Mouse (Mus musculus): ENCODE results near the gene Cbln3. TPM values are rescaled to one million over a fixed set of nuclear protein-coding genes. Genes with fewer than 3 reads are reported as not detected.

Cbln3 gene
- total and polyA plus RNA-seq, 2 experiments from 2014 or later: 0.43 to 0.66 TPM

- peak; percentile 44 for TF ChIP-seq CTCF (IDR thresholded peaks at IDR 0.05)
- ATAC-seq (ENCODE audit: low FRiP score) (no peak), DNase-seq (ENCODE audit: low spot score) (no peak)
- Histone ChIP-seq H3K9me3 (ENCODE audit: low read length) (no peaks in the 10 kb centered on the region), H3K4me2 (ENCODE audit: low read depth, low read length, poor library complexity, severe bottlenecking) (no peak overlapping the region), H3K27me3 (ENCODE audit: insufficient read depth, low read length) (no peaks in the 10 kb centered on the region), H3K4me3 (ENCODE audit: low read depth, low read length) (no peak overlapping the region), H3K4me1 (ENCODE audit: insufficient read depth, low read length) (no peaks in the 10 kb centered on the region), H3K36me3 (ENCODE audit: insufficient read depth, low read length) (no peaks in the 10 kb centered on the region), H3K9ac (replicated peaks; ENCODE audit: low read length, poor library complexity, severe bottlenecking) (no peak overlapping the region), H3K27ac (ENCODE audit: low read depth, low read length) (no peak overlapping the region)
- WGBS: 91% methylated on average over 4 of the region's 4 CpGs
These were observed 45.5 kb downstream of the Cbln3 start for GRCm38 (mm10) chr14:55838740-55839139.

- Histone ChIP-seq H3K9me3 (ENCODE audit: low read length) (no peaks in the 10 kb centered on the region), H3K9ac (replicated peaks; ENCODE audit: low read length, poor library complexity, severe bottlenecking) (no peak overlapping the region), H3K27ac (ENCODE audit: low read depth, low read length) (no peak overlapping the region), H3K4me2 (ENCODE audit: low read depth, low read length, poor library complexity, severe bottlenecking) (no peak overlapping the region), H3K27me3 (ENCODE audit: insufficient read depth, low read length) (no peaks in the 10 kb centered on the region), H3K4me3 (ENCODE audit: low read depth, low read length) (no peak overlapping the region), H3K36me3 (ENCODE audit: insufficient read depth, low read length) (no peaks in the 10 kb centered on the region), H3K4me1 (ENCODE audit: insufficient read depth, low read length) (no peaks in the 10 kb centered on the region)
- WGBS: 90% methylated on average over 5 of the region's 5 CpGs
- no peak for TF ChIP-seq CTCF (IDR thresholded peaks at IDR 0.05)
- ATAC-seq (ENCODE audit: low FRiP score): no peak
- no peak for DNase-seq (ENCODE audit: low spot score)
These were observed 45.9 kb downstream of the Cbln3 start for GRCm38 (mm10) chr14:55838312-55838711.

- Histone ChIP-seq H3K4me1 (ENCODE audit: insufficient read depth, low read length) (no peaks in the 10 kb centered on the region), H3K27ac (ENCODE audit: low read depth, low read length) (no peak overlapping the region), H3K9me3 (ENCODE audit: low read length) (no peaks in the 10 kb centered on the region), H3K27me3 (ENCODE audit: insufficient read depth, low read length) (no peaks in the 10 kb centered on the region), H3K9ac (replicated peaks; ENCODE audit: low read length, poor library complexity, severe bottlenecking) (no peak overlapping the region), H3K4me3 (ENCODE audit: low read depth, low read length) (no peak overlapping the region), H3K36me3 (ENCODE audit: insufficient read depth, low read length) (no peaks in the 10 kb centered on the region), H3K4me2 (ENCODE audit: low read depth, low read length, poor library complexity, severe bottlenecking) (no peak overlapping the region)
- DNase-seq (ENCODE audit: low spot score): no peak
- 69% methylated on average over 5 of the region's 5 CpGs for whole genome bisulfite sequencing
- no peak for TF ChIP-seq CTCF (IDR thresholded peaks at IDR 0.05)
- no peak for ATAC-seq (ENCODE audit: low FRiP score)
These were observed 49.2 kb downstream of the Cbln3 start for GRCm38 (mm10) chr14:55834808-55835533.

DNA sequence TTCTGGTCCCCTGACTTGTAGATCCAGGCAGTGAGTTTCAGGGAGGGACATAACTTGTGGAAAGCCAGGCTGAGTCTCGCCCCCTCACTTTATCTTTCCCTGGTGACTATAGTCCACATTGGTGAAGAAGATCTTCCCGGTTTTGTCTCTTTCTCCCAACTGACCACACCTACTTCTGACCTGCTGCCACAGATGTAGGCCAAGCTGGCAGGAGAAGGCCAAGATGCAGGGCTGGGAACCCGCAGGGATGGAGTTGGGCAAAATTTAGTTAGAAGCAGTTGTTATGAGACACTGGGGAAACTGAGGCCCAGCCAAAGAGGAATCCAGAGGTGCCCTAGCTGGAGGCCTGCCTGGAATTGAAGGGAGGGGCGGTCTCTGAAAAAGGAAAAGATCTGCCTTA lies 51.1 kb downstream of the Cbln3 start:
- Histone ChIP-seq H3K4me1 (ENCODE audit: insufficient read depth, low read length) (no peaks in the 10 kb centered on the region), H3K4me2 (ENCODE audit: low read depth, low read length, poor library complexity, severe bottlenecking) (no peak overlapping the region), H3K9me3 (ENCODE audit: low read length) (no peaks in the 10 kb centered on the region), H3K27me3 (ENCODE audit: insufficient read depth, low read length) (no peaks in the 10 kb centered on the region), H3K9ac (replicated peaks; ENCODE audit: low read length, poor library complexity, severe bottlenecking) (no peak overlapping the region), H3K4me3 (ENCODE audit: low read depth, low read length) (no peak overlapping the region), H3K27ac (ENCODE audit: low read depth, low read length) (no peak overlapping the region), H3K36me3 (ENCODE audit: insufficient read depth, low read length) (no peaks in the 10 kb centered on the region)
- no peak for DNase-seq (ENCODE audit: low spot score)
- 88% methylated on average over 4 of the region's 4 CpGs for WGBS
- TF ChIP-seq CTCF (IDR thresholded peaks at IDR 0.05): no peak
- ATAC-seq (ENCODE audit: low FRiP score): no peak

GRCm38 (mm10) chr14:55830331-55830730 lies 53.9 kb downstream of the Cbln3 start:
- WGBS: 87% methylated on average over 4 of the region's 4 CpGs
- ATAC-seq (ENCODE audit: low FRiP score): no peak
- DNase-seq (ENCODE audit: low spot score): no peak
- H3K4me1 ChIP-seq (ENCODE audit: insufficient read depth, low read length): peaks cover 8% of the 10 kb centered on the region; the same call in 1 of the 2 replicates
- H3K4me2 ChIP-seq (ENCODE audit: low read depth, low read length, poor library complexity, severe bottlenecking): no peak overlapping the region
- H3K9ac ChIP-seq (replicated peaks; ENCODE audit: low read length, poor library complexity, severe bottlenecking): no peak overlapping the region
- H3K27ac ChIP-seq (ENCODE audit: low read depth, low read length): no peak overlapping the region
- H3K36me3 ChIP-seq (ENCODE audit: insufficient read depth, low read length): no peaks in the 10 kb centered on the region
- no peaks in the 10 kb centered on the region for H3K9me3 ChIP-seq (ENCODE audit: low read length)
- no peak for TF ChIP-seq CTCF (IDR thresholded peaks at IDR 0.05)
- peaks cover 6% of the 10 kb centered on the region; the same call in 1 of the 2 replicates for H3K27me3 ChIP-seq (ENCODE audit: insufficient read depth, low read length)
- H3K4me3 ChIP-seq (ENCODE audit: low read depth, low read length): no peak overlapping the region

- Histone ChIP-seq H3K9ac (replicated peaks; ENCODE audit: low read length, poor library complexity, severe bottlenecking) (no peak overlapping the region), H3K4me3 (ENCODE audit: low read depth, low read length) (no peak overlapping the region), H3K9me3 (ENCODE audit: low read length) (no peaks in the 10 kb centered on the region), H3K4me1 (ENCODE audit: insufficient read depth, low read length) (peaks cover 13% of the 10 kb centered on the region; the same call in 1 of the 2 replicates), H3K27ac (ENCODE audit: low read depth, low read length) (no peak overlapping the region), H3K27me3 (ENCODE audit: insufficient read depth, low read length) (peaks cover 8% of the 10 kb centered on the region; the same call in 1 of the 2 replicates), H3K4me2 (ENCODE audit: low read depth, low read length, poor library complexity, severe bottlenecking) (no peak overlapping the region), H3K36me3 (ENCODE audit: insufficient read depth, low read length) (no peaks in the 10 kb centered on the region)
- DNase-seq (ENCODE audit: low spot score) (no peak), ATAC-seq (ENCODE audit: low FRiP score) (no peak)
- WGBS: 95% methylated on average over 16 of the region's 16 CpGs
- no peak for TF ChIP-seq CTCF (IDR thresholded peaks at IDR 0.05)
These were observed 54.3 kb downstream of the Cbln3 start for GRCm38 (mm10) chr14:55829854-55830253.

Other genes starting within 250 kb of the Cbln3 start
Only the 30 nearest of the 31 such genes appear.
- 6.3 and 6.7 TPM in 2 replicates for gene Gm49378, start 246.5 kb downstream of the Cbln3 start, total RNA-seq (2014; rRNA removed)
- 2.3 and 2.8 TPM in 2 replicates for gene Gm49378, start 246.5 kb downstream of the Cbln3 start, polyA plus RNA-seq (2015; fragmentation: Nextera tagmentation; extraction: Ambion mirVana)
- gene Tm9sf1, start 240.6 kb downstream of the Cbln3 start, total RNA-seq (2014; rRNA removed): 47.7 and 60.3 TPM in 2 replicates
- gene Tm9sf1, start 240.6 kb downstream of the Cbln3 start, polyA plus RNA-seq (2015; fragmentation: Nextera tagmentation; extraction: Ambion mirVana): 48.2 and 54.3 TPM in 2 replicates
- 0.14 and 0.16 TPM in 2 replicates for gene Tssk4, start 234.2 kb downstream of the Cbln3 start, total RNA-seq (2014; rRNA removed)
- gene Tssk4, start 234.2 kb downstream of the Cbln3 start, polyA plus RNA-seq (2015; fragmentation: Nextera tagmentation; extraction: Ambion mirVana): 0.28 and 0.36 TPM in 2 replicates
- gene Mdp1, start 223.9 kb downstream of the Cbln3 start, total RNA-seq (2014; rRNA removed): 46.7 and 53.7 TPM in 2 replicates
- gene Mdp1, start 223.9 kb downstream of the Cbln3 start, polyA plus RNA-seq (2015; fragmentation: Nextera tagmentation; extraction: Ambion mirVana): 77.9 and 82.2 TPM in 2 replicates
- gene Gmpr2, start 212.5 kb downstream of the Cbln3 start, total RNA-seq (2014; rRNA removed): 19.9 and 24.4 TPM in 2 replicates
- gene Gmpr2, start 212.5 kb downstream of the Cbln3 start, polyA plus RNA-seq (2015; fragmentation: Nextera tagmentation; extraction: Ambion mirVana): 35.5 and 36.7 TPM in 2 replicates
- gene Nedd8, start 212.3 kb downstream of the Cbln3 start, total RNA-seq (2014; rRNA removed): 129 and 133 TPM in 2 replicates
- 569 and 590 TPM in 2 replicates for gene Nedd8, start 212.3 kb downstream of the Cbln3 start, polyA plus RNA-seq (2015; fragmentation: Nextera tagmentation; extraction: Ambion mirVana)
- gene Tinf2, start 202.6 kb downstream of the Cbln3 start, total RNA-seq (2014; rRNA removed): 14.6 and 15.7 TPM in 2 replicates
- gene Tinf2, start 202.6 kb downstream of the Cbln3 start, polyA plus RNA-seq (2015; fragmentation: Nextera tagmentation; extraction: Ambion mirVana): 19.9 and 23.6 TPM in 2 replicates
- gene Tgm1, start 170.5 kb downstream of the Cbln3 start, total RNA-seq (2014; rRNA removed): 0.16 and 0.38 TPM in 2 replicates
- 0.14 and 0.18 TPM in 2 replicates for gene Tgm1, start 170.5 kb downstream of the Cbln3 start, polyA plus RNA-seq (2015; fragmentation: Nextera tagmentation; extraction: Ambion mirVana)
- 75.1 and 94.5 TPM in 2 replicates for gene Rabggta, start 162.1 kb downstream of the Cbln3 start, total RNA-seq (2014; rRNA removed)
- 61.9 and 62.6 TPM in 2 replicates for gene Rabggta, start 162.1 kb downstream of the Cbln3 start, polyA plus RNA-seq (2015; fragmentation: Nextera tagmentation; extraction: Ambion mirVana)
- gene Dhrs1, start 138.7 kb downstream of the Cbln3 start, total RNA-seq (2014; rRNA removed): 75.1 and 94.0 TPM in 2 replicates
- gene Dhrs1, start 138.7 kb downstream of the Cbln3 start, polyA plus RNA-seq (2015; fragmentation: Nextera tagmentation; extraction: Ambion mirVana): 72.0 and 73.3 TPM in 2 replicates
- gene Nop9, start 138.7 kb downstream of the Cbln3 start, total RNA-seq (2014; rRNA removed): 22.0 and 30.4 TPM in 2 replicates
- gene Nop9, start 138.7 kb downstream of the Cbln3 start, polyA plus RNA-seq (2015; fragmentation: Nextera tagmentation; extraction: Ambion mirVana): 17.3 and 17.8 TPM in 2 replicates
- 0.66 and 2.6 TPM in 2 replicates for gene Cideb, start 125.9 kb downstream of the Cbln3 start, total RNA-seq (2014; rRNA removed)
- 0.25 and 1.1 TPM in 2 replicates for gene Cideb, start 125.9 kb downstream of the Cbln3 start, polyA plus RNA-seq (2015; fragmentation: Nextera tagmentation; extraction: Ambion mirVana)
- 0.38 and 1.6 TPM in 2 replicates for gene Ltb4r2, start 123.0 kb downstream of the Cbln3 start, total RNA-seq (2014; rRNA removed)
- 0.43 and 0.60 TPM in 2 replicates for gene Ltb4r2, start 123.0 kb downstream of the Cbln3 start, polyA plus RNA-seq (2015; fragmentation: Nextera tagmentation; extraction: Ambion mirVana)
- 0.88 and 1.8 TPM in 2 replicates for gene Ltb4r1, start 118.4 kb downstream of the Cbln3 start, total RNA-seq (2014; rRNA removed)
- gene Ltb4r1, start 118.4 kb downstream of the Cbln3 start, polyA plus RNA-seq (2015; fragmentation: Nextera tagmentation; extraction: Ambion mirVana): 0.94 and 1.1 TPM in 2 replicates
- gene Adcy4, start 100.3 kb downstream of the Cbln3 start, total RNA-seq (2014; rRNA removed): 3.6 and 4.0 TPM in 2 replicates
- gene Adcy4, start 100.3 kb downstream of the Cbln3 start, polyA plus RNA-seq (2015; fragmentation: Nextera tagmentation; extraction: Ambion mirVana): 1.7 TPM in 2 replicates
- 0.27 TPM in 1 of 2 replicates, not detected in the other for gene Ripk3, start 95.5 kb downstream of the Cbln3 start, total RNA-seq (2014; rRNA removed)
- 1.3 and 3.0 TPM in 2 replicates for gene Ripk3, start 95.5 kb downstream of the Cbln3 start, polyA plus RNA-seq (2015; fragmentation: Nextera tagmentation; extraction: Ambion mirVana)
- 9.6 and 12.9 TPM in 2 replicates for gene Nfatc4, start 61.2 kb downstream of the Cbln3 start, total RNA-seq (2014; rRNA removed)
- gene Nfatc4, start 61.2 kb downstream of the Cbln3 start, polyA plus RNA-seq (2015; fragmentation: Nextera tagmentation; extraction: Ambion mirVana): 4.2 and 5.2 TPM in 2 replicates
- 36.4 and 42.0 TPM in 2 replicates for gene Nynrin, start 30.4 kb downstream of the Cbln3 start, total RNA-seq (2014; rRNA removed)
- 6.8 and 7.2 TPM in 2 replicates for gene Nynrin, start 30.4 kb downstream of the Cbln3 start, polyA plus RNA-seq (2015; fragmentation: Nextera tagmentation; extraction: Ambion mirVana)
- 14.2 and 19.9 TPM in 2 replicates for gene Khnyn, start 555 bp upstream of the Cbln3 start, total RNA-seq (2014; rRNA removed)
- 6.3 and 6.5 TPM in 2 replicates for gene Khnyn, start 555 bp upstream of the Cbln3 start, polyA plus RNA-seq (2015; fragmentation: Nextera tagmentation; extraction: Ambion mirVana)
- gene Sdr39u1, start 15.9 kb upstream of the Cbln3 start, total RNA-seq (2014; rRNA removed): 143 and 146 TPM in 2 replicates
- gene Sdr39u1, start 15.9 kb upstream of the Cbln3 start, polyA plus RNA-seq (2015; fragmentation: Nextera tagmentation; extraction: Ambion mirVana): 131 and 162 TPM in 2 replicates
- 2.7 TPM in 1 of 2 replicates, not detected in the other for gene Cma1, start 60.3 kb upstream of the Cbln3 start, total RNA-seq (2014; rRNA removed)
- gene Cma1, start 60.3 kb upstream of the Cbln3 start, polyA plus RNA-seq (2015; fragmentation: Nextera tagmentation; extraction: Ambion mirVana): 0.42 and 1.7 TPM in 2 replicates
- gene Cma2, start 66.6 kb upstream of the Cbln3 start, total RNA-seq (2014; rRNA removed): not detected in 2 replicates
- not detected in 2 replicates for gene Cma2, start 66.6 kb upstream of the Cbln3 start, polyA plus RNA-seq (2015; fragmentation: Nextera tagmentation; extraction: Ambion mirVana)
- gene Mcpt1, start 133.6 kb upstream of the Cbln3 start, total RNA-seq (2014; rRNA removed): not detected in 2 replicates
- not detected in 2 replicates for gene Mcpt1, start 133.6 kb upstream of the Cbln3 start, polyA plus RNA-seq (2015; fragmentation: Nextera tagmentation; extraction: Ambion mirVana)
- not detected in 2 replicates for gene Mcpt9, start 146.1 kb upstream of the Cbln3 start, total RNA-seq (2014; rRNA removed)
- gene Mcpt9, start 146.1 kb upstream of the Cbln3 start, polyA plus RNA-seq (2015; fragmentation: Nextera tagmentation; extraction: Ambion mirVana): not detected in 2 replicates
- gene Mcpt2, start 157.6 kb upstream of the Cbln3 start, total RNA-seq (2014; rRNA removed): not detected in 2 replicates
- not detected in 2 replicates for gene Mcpt2, start 157.6 kb upstream of the Cbln3 start, polyA plus RNA-seq (2015; fragmentation: Nextera tagmentation; extraction: Ambion mirVana)
- gene Mcpt4, start 177.9 kb upstream of the Cbln3 start, total RNA-seq (2014; rRNA removed): 0.38 TPM in 1 of 2 replicates, not detected in the other
- not detected in 2 replicates for gene Mcpt4, start 177.9 kb upstream of the Cbln3 start, polyA plus RNA-seq (2015; fragmentation: Nextera tagmentation; extraction: Ambion mirVana)
- gene Mcpt8, start 200.9 kb upstream of the Cbln3 start, total RNA-seq (2014; rRNA removed): not detected in 2 replicates
- gene Mcpt8, start 200.9 kb upstream of the Cbln3 start, polyA plus RNA-seq (2015; fragmentation: Nextera tagmentation; extraction: Ambion mirVana): not detected in 2 replicates
- gene Ctsg, start 218.2 kb upstream of the Cbln3 start, total RNA-seq (2014; rRNA removed): not detected in 2 replicates
- 0.21 TPM in 1 of 2 replicates, not detected in the other for gene Ctsg, start 218.2 kb upstream of the Cbln3 start, polyA plus RNA-seq (2015; fragmentation: Nextera tagmentation; extraction: Ambion mirVana)
- gene Gzme, start 236.2 kb upstream of the Cbln3 start, total RNA-seq (2014; rRNA removed): not detected in 2 replicates
- gene Gzme, start 236.2 kb upstream of the Cbln3 start, polyA plus RNA-seq (2015; fragmentation: Nextera tagmentation; extraction: Ambion mirVana): not detected in 2 replicates
- not detected in 2 replicates for gene Gzmd, start 248.2 kb upstream of the Cbln3 start, total RNA-seq (2014; rRNA removed)
- gene Gzmd, start 248.2 kb upstream of the Cbln3 start, polyA plus RNA-seq (2015; fragmentation: Nextera tagmentation; extraction: Ambion mirVana): not detected in 2 replicates